Mouse (Mus musculus) lung, adult 2 months (tissue): ENCODE results near the gene Snph.

Experiments used
- CTCF ChIP-seq: fragments of 200-500 bp; IDR thresholded peaks from 2 replicates; pipeline ENCODE4 v1.5.1; 2011; ENCODE audit warnings: mild to moderate bottlenecking, low read length, control low read depth; ENCODE audit not compliant: insufficient read depth
- POLR2A ChIP-seq: fragments of 200-500 bp; IDR thresholded peaks from 2 replicates; pipeline ENCODE4 v1.6.1; 2011; ENCODE audit warnings: low read depth, mild to moderate bottlenecking, control low read depth, low read length, borderline replicate concordance; ENCODE audit errors: extremely low read depth

GRCm38 (mm10) chr2:151598068-151598467, 34.3 kb downstream of the Snph start:
- TF ChIP-seq CTCF = no peak
- no peak for TF ChIP-seq POLR2A
